Mouse (Mus musculus) forebrain, embryonic 10.5 days (tissue): ENCODE measurements around the gene Crybb3. TPM values are rescaled to one million over a fixed set of nuclear protein-coding genes. Genes with fewer than 3 reads are reported as not detected.
A peak's percentile ranks its signal among the peaks of the same experiment; 100 is the strongest.

Experiments
- DNase-seq: peaks from one replicate; pipeline ENCODE4 v3.0.0-alpha.2; 2017; ENCODE audit warnings: low spot score; ENCODE audit errors: extremely low spot score
- H3K27ac ChIP-seq: fragments of 300-500 bp; sonication (generic); 2 replicates; pipeline ENCODE4 v1.5.1; 2016; ENCODE audit warnings: mild to moderate bottlenecking
- H3K27me3 ChIP-seq: fragments of 300-500 bp; sonication (generic); 2 replicates; pipeline ENCODE4 v1.6.1; 2016; ENCODE audit warnings: mild to moderate bottlenecking; ENCODE audit not compliant: poor library complexity, severe bottlenecking
- H3K36me3 ChIP-seq: fragments of 300-500 bp; sonication (generic); replicated peaks from 2 replicates; pipeline ENCODE4 v1.6.1; 2016; ENCODE audit warnings: mild to moderate bottlenecking, moderate library complexity
- H3K4me1 ChIP-seq: fragments of 300-500 bp; sonication (generic); 2 replicates; pipeline ENCODE4 v1.6.1; 2016
- H3K4me3 ChIP-seq: fragments of 300-500 bp; sonication (generic); 2 replicates; pipeline ENCODE4 v1.5.1; 2016; ENCODE audit warnings: mild to moderate bottlenecking, moderate library complexity
- H3K9me3 ChIP-seq: fragments of 300-500 bp; sonication (generic); 2 replicates; pipeline ENCODE4 v1.6.1; 2016; ENCODE audit warnings: mild to moderate bottlenecking, moderate library complexity
- WGBS: fragments of 180-500 bp; shearing (Covaris S2); methylation state at CpG from one replicate; pipeline ENCODE4 v1.1.7; 2016; 5-methylcytosine and 5-hydroxymethylcytosine counted together
- polyA plus RNA-seq: library from polyadenylated mRNA; unstranded; fragments of >200 nt; fragmentation: Nextera tagmentation; extraction: Ambion mirVana; gene quantifications from 2 replicates; pipeline ENCODE4 v1.2.1, GENCODE M21; 2016

Gene Crybb3
- polyA plus RNA-seq, 1 experiment from 2014 or later, result 1.0 TPM

DNA sequence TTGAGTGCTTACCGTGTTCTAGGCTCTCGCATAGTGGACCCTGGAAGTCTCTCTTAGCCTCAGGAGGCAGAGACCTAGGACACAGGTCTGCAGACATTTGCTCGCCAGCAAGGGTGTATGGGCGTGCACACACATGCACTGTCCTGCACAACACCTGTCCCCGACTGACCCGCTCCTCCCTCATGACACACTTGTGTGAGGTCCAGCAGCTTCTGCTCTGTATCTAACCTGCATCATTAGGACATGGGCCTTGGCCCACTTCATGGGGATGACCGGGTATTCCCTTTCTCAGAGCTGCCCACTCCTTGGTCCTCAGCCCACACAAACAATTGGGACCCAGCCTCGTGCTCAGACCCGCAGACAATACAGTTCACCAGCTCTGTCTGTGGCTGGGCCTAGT is 364 bp downstream of the Crybb3 start:
- no peaks in the 10 kb centered on the region for H3K9me3 ChIP-seq
- DNase-seq, result no peak
- H3K36me3 ChIP-seq, result no peaks in the 10 kb centered on the region
- no peak overlapping the region for H3K4me3 ChIP-seq
- no peak overlapping the region for H3K27ac ChIP-seq
- H3K4me1 ChIP-seq, result peaks cover 7% of the 10 kb centered on the region
- 91% methylated on average over 9 of the region's 9 CpGs for WGBS
- H3K27me3 ChIP-seq, result peaks cover 4% of the 10 kb centered on the region

DNA sequence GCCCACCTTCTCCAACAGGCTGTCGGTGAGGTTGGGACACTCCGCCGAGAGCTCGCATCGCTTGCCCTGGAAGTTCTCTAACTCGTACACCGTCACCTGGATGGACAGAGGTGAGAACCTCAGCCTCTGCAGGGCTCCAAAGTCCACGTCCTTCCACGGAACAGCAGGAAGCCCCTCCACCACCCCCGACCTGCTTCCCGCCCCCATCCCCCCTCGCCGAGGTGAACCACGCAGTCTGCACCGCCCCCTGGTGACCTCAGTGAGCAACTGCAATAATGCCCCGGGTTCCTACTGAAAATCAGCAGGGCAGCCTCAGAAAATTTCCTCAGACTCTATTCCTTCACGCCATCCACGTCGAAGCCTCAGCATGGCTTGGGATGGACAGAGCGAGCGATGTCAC is 1.6 kb downstream of the Crybb3 start:
- DNase-seq, result peak; percentile 47
- WGBS, result 22% methylated on average over 21 of the region's 21 CpGs
- Histone ChIP-seq H3K36me3 (no peaks in the 10 kb centered on the region), H3K27me3 (peaks cover 4% of the 10 kb centered on the region), H3K27ac (peak overlapping the region; percentile 51), H3K4me1 (peaks cover 7% of the 10 kb centered on the region), H3K4me3 (peak overlapping the region; percentile 38), H3K9me3 (no peaks in the 10 kb centered on the region)

DNA sequence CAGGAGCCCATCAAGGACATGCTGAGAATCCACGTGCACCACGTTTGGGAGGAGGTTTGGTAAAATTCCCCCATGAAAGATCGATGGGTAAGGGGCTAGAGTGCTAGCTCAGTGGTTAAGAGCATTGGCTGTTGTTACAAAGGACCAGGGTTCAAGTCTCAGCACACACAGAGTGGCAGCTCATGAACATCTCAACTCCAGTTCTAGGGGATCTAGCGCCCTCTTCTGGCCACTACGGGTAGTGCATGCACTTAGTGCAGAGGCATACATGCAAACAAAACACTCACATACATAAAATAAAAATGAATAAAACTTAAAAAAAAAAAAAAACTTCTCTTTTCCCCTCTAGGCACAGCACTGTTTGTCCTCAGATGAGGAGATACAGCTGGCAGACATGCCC is 2.7 kb downstream of the Crybb3 start:
- Histone ChIP-seq H3K27me3 (peaks cover 4% of the 10 kb centered on the region), H3K27ac (no peak overlapping the region), H3K4me3 (no peak overlapping the region), H3K36me3 (no peaks in the 10 kb centered on the region), H3K9me3 (no peaks in the 10 kb centered on the region), H3K4me1 (peaks cover 10% of the 10 kb centered on the region)
- 67% methylated on average over 5 of the region's 5 CpGs for WGBS
- no peak for DNase-seq

GRCm38 (mm10) chr5:113070017-113070416 is 11.4 kb downstream of the Crybb3 start, which contains the start of gene Crybb2:
Crybb2 (minus strand) TSS chr5:113070117.
- no peaks in the 10 kb centered on the region for H3K27me3 ChIP-seq

DNA sequence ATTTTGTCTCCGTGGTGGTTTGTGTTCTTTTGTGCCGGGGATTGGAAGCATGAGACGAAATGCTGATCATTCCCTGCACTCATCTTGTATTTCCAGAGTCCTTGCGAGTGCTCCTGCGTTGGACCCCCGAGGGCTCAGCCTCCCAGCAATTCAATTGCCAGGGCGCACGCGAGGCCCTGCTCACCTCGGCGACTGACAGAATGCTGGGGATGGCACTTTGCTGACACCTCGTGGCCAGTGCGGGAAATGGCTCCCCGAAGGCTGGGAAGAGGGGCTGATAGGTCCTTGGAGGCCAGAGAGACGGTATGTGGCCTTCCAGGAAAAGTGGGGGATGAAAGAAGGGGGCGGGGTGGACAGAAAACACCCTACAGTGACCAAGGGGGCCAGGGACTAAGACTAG is 27.1 kb downstream of the Crybb3 start:
- H3K9me3 ChIP-seq, result peaks cover 4% of the 10 kb centered on the region; the same call in 1 of the 2 replicates
- peaks cover 11% of the 10 kb centered on the region for H3K4me1 ChIP-seq
- WGBS, result 6% methylated on average over 16 of the region's 16 CpGs

More at GRCm38 (mm10) chr5:113070017-113070416, 11.4 kb downstream of the Crybb3 start, which contains the start of gene Crybb2:
- H3K4me3 ChIP-seq, result no peak within 1 kb of the TSS
- no peaks in the 10 kb centered on the region for H3K9me3 ChIP-seq
- H3K4me1 ChIP-seq, result peaks cover 8% of the 10 kb centered on the region
- H3K36me3 ChIP-seq, result no peaks in the 10 kb centered on the region
- H3K27ac ChIP-seq, result no peak within 1 kb of the TSS
- no peak for DNase-seq

DNA sequence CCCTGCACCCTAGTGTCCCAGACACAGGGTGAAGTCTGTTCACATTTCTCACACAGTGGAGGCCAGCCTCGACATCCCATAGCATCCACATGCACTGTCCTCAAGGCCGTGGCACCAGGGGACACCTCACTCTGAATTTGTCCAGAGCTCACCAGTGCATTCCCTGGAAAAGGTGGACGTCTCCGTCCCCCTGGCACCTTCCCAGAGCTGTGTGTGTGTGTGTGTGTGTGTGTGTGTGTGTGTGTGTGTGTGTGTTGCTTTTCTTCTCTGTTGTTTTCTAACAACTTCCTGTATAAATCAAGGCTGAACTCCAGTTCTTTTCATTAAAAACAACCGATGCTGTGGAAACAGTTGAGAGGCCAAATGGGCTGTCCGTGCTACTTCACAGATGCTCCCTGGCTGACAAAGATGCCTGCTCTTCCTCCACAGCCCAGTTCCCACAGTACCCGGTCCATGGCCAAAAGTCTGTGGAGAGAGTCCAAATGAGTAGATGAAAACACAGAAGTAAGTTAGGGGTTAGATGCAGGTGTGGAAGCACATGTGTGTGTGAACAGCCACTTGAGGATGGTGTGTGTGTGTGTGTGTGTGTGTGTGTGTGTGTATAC is 30.7 kb downstream of the Crybb3 start:
- DNase-seq, result no peak
- WGBS, result 78% methylated on average over 7 of the region's 7 CpGs
- 0 out of 2 replicates have a peak overlapping the region, but pooled peaks have one; percentile 35 for H3K27ac ChIP-seq

More for the DNA sequence above, 27.1 kb downstream of the Crybb3 start:
- no peaks in the 10 kb centered on the region for H3K36me3 ChIP-seq
- no peak overlapping the region for H3K4me3 ChIP-seq
- peaks cover 4% of the 10 kb centered on the region; the same call in 1 of the 2 replicates for H3K27me3 ChIP-seq
- DNase-seq, result peak; percentile 81
- H3K27ac ChIP-seq, result no peak overlapping the region

DNA sequence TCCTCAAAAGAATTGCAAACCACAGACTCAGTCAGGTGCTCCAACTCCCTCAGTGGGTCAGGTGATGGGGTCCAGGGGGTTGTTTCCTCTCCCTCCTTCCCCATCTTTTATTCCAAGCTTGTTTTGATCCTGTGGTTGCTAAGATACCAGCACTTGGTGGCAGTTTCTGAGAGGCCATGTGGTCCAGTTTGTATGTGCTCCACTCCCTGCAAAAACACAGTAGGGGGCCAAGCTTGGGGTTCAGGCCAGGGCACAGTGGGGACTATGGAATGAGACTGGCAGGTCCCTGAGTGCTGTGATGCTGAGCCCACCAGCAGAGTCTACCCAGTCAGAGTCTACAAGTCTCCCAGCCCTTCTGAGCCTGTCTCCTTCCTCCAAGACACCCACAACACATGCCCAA is 31.5 kb downstream of the Crybb3 start:
- Histone ChIP-seq H3K27ac (0 out of 2 replicates have a peak overlapping the region, but pooled peaks have one; percentile 22), H3K36me3 (no peaks in the 10 kb centered on the region), H3K4me3 (no peak overlapping the region), H3K9me3 (peaks cover 4% of the 10 kb centered on the region; the same call in 1 of the 2 replicates), H3K27me3 (peaks cover 4% of the 10 kb centered on the region; the same call in 1 of the 2 replicates), H3K4me1 (peaks cover 11% of the 10 kb centered on the region)
- no peak for DNase-seq

More for the DNA sequence above, 30.7 kb downstream of the Crybb3 start:
- H3K4me1 ChIP-seq, result peaks cover 11% of the 10 kb centered on the region
- H3K9me3 ChIP-seq, result peaks cover 4% of the 10 kb centered on the region; the same call in 1 of the 2 replicates
- peaks cover 4% of the 10 kb centered on the region; the same call in 1 of the 2 replicates for H3K27me3 ChIP-seq
- H3K4me3 ChIP-seq, result no peak overlapping the region
- H3K36me3 ChIP-seq, result no peaks in the 10 kb centered on the region

- H3K27me3 ChIP-seq, result no peaks in the 10 kb centered on the region
- no peak overlapping the region for H3K4me3 ChIP-seq
- peaks cover 26% of the 10 kb centered on the region for H3K4me1 ChIP-seq
- no peaks in the 10 kb centered on the region for H3K36me3 ChIP-seq
- DNase-seq, result no peak
- H3K9me3 ChIP-seq, result no peaks in the 10 kb centered on the region
- no peak overlapping the region for H3K27ac ChIP-seq
- WGBS, result 91% methylated on average over 10 of the region's 10 CpGs
Observed at GRCm38 (mm10) chr5:113045511-113046273, 35.7 kb downstream of the Crybb3 start.

- Histone ChIP-seq H3K27me3 (no peaks in the 10 kb centered on the region), H3K9me3 (no peaks in the 10 kb centered on the region), H3K4me1 (peaks cover 15% of the 10 kb centered on the region), H3K4me3 (no peak overlapping the region), H3K36me3 (no peaks in the 10 kb centered on the region), H3K27ac (peak overlapping the region; percentile 44)
- 93% methylated on average over 8 of the region's 8 CpGs for WGBS
- no peak for DNase-seq
Observed at GRCm38 (mm10) chr5:113043531-113043930, 37.9 kb downstream of the Crybb3 start.

GRCm38 (mm10) chr5:113041567-113042071 is 39.8 kb downstream of the Crybb3 start:
- Histone ChIP-seq H3K9me3 (no peaks in the 10 kb centered on the region), H3K4me1 (peaks cover 15% of the 10 kb centered on the region), H3K4me3 (no peak overlapping the region), H3K27me3 (no peaks in the 10 kb centered on the region), H3K27ac (peak overlapping the region; percentile 13), H3K36me3 (no peaks in the 10 kb centered on the region)
- DNase-seq, result peak; percentile 18
- WGBS, result 22% methylated on average over 5 of the region's 5 CpGs

- Histone ChIP-seq H3K27me3 (no peaks in the 10 kb centered on the region), H3K36me3 (no peaks in the 10 kb centered on the region), H3K9me3 (no peaks in the 10 kb centered on the region), H3K4me1 (peaks cover 15% of the 10 kb centered on the region), H3K4me3 (no peak overlapping the region), H3K27ac (peak overlapping the region; percentile 13)
- 85% methylated on average over 6 of the region's 6 CpGs for WGBS
- DNase-seq, result no peak
Observed at GRCm38 (mm10) chr5:113040776-113041175, 40.6 kb downstream of the Crybb3 start.

- no peak overlapping the region for H3K4me3 ChIP-seq
- 87% methylated on average over 6 of the region's 6 CpGs for WGBS
- peaks cover 15% of the 10 kb centered on the region for H3K4me1 ChIP-seq
- H3K9me3 ChIP-seq, result no peaks in the 10 kb centered on the region
- no peak for DNase-seq
- no peaks in the 10 kb centered on the region for H3K27me3 ChIP-seq
- H3K36me3 ChIP-seq, result no peaks in the 10 kb centered on the region
- no peak overlapping the region for H3K27ac ChIP-seq
Observed at GRCm38 (mm10) chr5:113038601-113039000, 42.8 kb downstream of the Crybb3 start.
